Mouse (Mus musculus) gastrocnemius, postnatal 4 days (tissue): ENCODE measurements around the gene Gm8890. TPM values are rescaled to one million over a fixed set of nuclear protein-coding genes. Genes with fewer than 3 reads are reported as not detected.
"Not testable (repeated sequence)": the region's sequence is repeated elsewhere in the genome, so short reads cannot be mapped to it uniquely, and the experiment has no call there.

Experiments
- DNase-seq, 2 experiments: peaks; one replicate each; pipeline ENCODE4 v3.0.0; 2021 to 2022; ENCODE audit warnings: low spot score in 2 of 2, mixed read lengths in 2 of 2
- long read RNA-seq, 2 experiments: library from polyadenylated mRNA; stranded (forward); transcript quantifications; one replicate each; pipeline ENCODE4 v2.0.0; 2021
- total RNA-seq, 2 experiments: library from RNA; stranded (reverse); gene quantifications; 2 replicates each; pipeline ENCODE4 v1.2.3; 2021

The Gm8890 gene
- not detected for total RNA-seq
- long read RNA-seq, experiment 1 = 0 reads
- long read RNA-seq, experiment 2 = 0 reads

- DNase-seq = not testable (repeated sequence)
Measured at GRCm38 (mm10) chr5:11255733-11256132, at the start of gene Gm8890. Gene Gm8890, plus strand, starts transcription at chr5:11256033.

GRCm38 (mm10) chr5:11256221-11256620 is 388 bp downstream of the Gm8890 start:
- not testable (repeated sequence) for DNase-seq

Other genes with a start within 250 kb of the Gm8890 start
- gene Gm8879, start 128.4 kb upstream of the Gm8890 start, total RNA-seq = not detected
- gene Gm5861, start 73.0 kb upstream of the Gm8890 start, total RNA-seq = not detected
- gene Speer1, start 85.5 kb downstream of the Gm8890 start, total RNA-seq = not detected
- gene Gm8897, start 160.4 kb downstream of the Gm8890 start, total RNA-seq = not detected
- gene Gm8906, start 246.7 kb downstream of the Gm8890 start, total RNA-seq = not detected